In the genomic region with DNA sequence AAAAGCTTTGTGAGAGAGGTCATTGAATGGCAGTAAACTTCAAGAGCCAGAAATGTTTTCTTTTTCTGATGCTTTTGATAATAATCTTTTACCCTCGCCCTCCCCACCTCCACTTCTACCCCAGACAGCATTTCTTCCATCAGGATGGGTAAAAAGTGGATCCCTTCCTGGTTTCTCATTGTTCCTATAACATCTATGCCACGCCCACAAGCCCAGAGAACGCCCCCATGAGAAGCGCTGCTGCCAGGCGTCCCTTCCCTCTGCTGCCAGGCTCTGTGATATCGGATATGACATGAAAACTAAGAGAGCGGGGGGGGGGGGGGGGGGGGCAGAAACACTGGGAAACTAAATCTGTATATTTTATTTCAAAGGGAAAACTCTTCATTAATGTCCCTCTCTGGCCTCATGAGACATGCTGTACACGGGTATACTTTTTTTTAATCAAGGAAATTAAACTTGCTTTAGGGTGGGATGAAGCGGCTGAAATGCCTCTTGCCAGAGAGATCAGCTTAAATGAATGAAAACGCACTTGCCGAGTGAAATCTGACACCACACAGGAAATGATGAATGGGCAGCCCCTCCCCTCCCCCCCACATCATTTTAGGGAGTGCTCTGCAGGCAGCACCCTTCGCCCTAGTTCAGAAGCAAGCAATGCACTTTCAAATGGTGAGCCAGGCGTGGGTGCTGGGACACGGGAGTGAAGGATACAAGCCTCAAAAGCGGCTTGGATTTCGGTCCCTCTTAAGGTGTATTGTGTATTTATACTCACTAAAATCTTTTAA, we compare ENCODE assay signal across 8 mouse cellular contexts. TPM values are rescaled to one million over a fixed set of nuclear protein-coding genes. Genes with fewer than 3 reads are reported as not detected.
DNase-seq lines count a peak whose midpoint lies in the region; ATAC-seq lines count a peak whose summit lies in the region.

No protein-coding gene starts in this region.

- no peaks in the 10 kb centered on the region for H3K9me3 ChIP-seq in forebrain, embryonic 13.5 days (replicated peaks)
- H3K9me3 ChIP-seq in midbrain, embryonic 12.5 days: no peaks in the 10 kb centered on the region

- no peaks in the 10 kb centered on the region for H3K36me3 ChIP-seq in forebrain, embryonic 13.5 days (ENCODE audit: poor library complexity, severe bottlenecking)
- H3K36me3 ChIP-seq in midbrain, embryonic 12.5 days: no peaks in the 10 kb centered on the region

- H3K27me3 ChIP-seq in forebrain, embryonic 13.5 days: no peaks in the 10 kb centered on the region
- peaks cover 3% of the 10 kb centered on the region; the same call in 1 of the 2 replicates for H3K27me3 ChIP-seq in midbrain, embryonic 12.5 days

- no peak overlapping the region for H3K27ac ChIP-seq in forebrain, embryonic 13.5 days
- H3K27ac ChIP-seq in midbrain, embryonic 12.5 days (replicated peaks): no peak overlapping the region

- H3K9ac ChIP-seq in forebrain, embryonic 13.5 days: no peak overlapping the region
- 0 out of 2 replicates have a peak overlapping the region, but pooled peaks have one; percentile 12 for H3K9ac ChIP-seq in midbrain, embryonic 12.5 days (replicated peaks)

- H3K4me3 ChIP-seq in forebrain, embryonic 13.5 days: peak overlapping the region; percentile 24
- H3K4me3 ChIP-seq in midbrain, embryonic 12.5 days: peak overlapping the region; percentile 33

- WGBS in forebrain, embryonic 13.5 days: 5% methylated on average over 16 of the region's 16 CpGs
- WGBS in midbrain, embryonic 12.5 days: 5% methylated on average over 15 of the region's 16 CpGs

- peak overlapping the region; percentile 59 for H3K4me2 ChIP-seq in forebrain, embryonic 13.5 days
- peak overlapping the region; percentile 55 for H3K4me2 ChIP-seq in midbrain, embryonic 12.5 days (replicated peaks)

- H3K4me1 ChIP-seq in forebrain, embryonic 13.5 days: peaks cover 17% of the 10 kb centered on the region
- H3K4me1 ChIP-seq in midbrain, embryonic 12.5 days: peaks cover 21% of the 10 kb centered on the region

- peak; percentile 36 for DNase-seq in adrenal gland, adult 2 months
- DNase-seq in adrenal gland, adult 8-10 months: no peak
- peak; percentile 77 for DNase-seq in MEL-GATA-1-ER (ENCODE audit: extremely low read depth, low read depth)
- DNase-seq in kidney, postnatal 14 days: peak; percentile 30
- no peak for DNase-seq in frontal cortex, postnatal 36 days (ENCODE audit: low spot score in 2 of 2)
- DNase-seq in thymus, postnatal 10 days (ENCODE audit: low spot score in 2 of 2): no peak

- ATAC-seq in forebrain, embryonic 13.5 days: peak; percentile 88
- peak; percentile 81 for ATAC-seq in midbrain, embryonic 12.5 days (ENCODE audit: low FRiP score, low read depth)

RNA-seq across cellular contexts. Expression of gene Aldh1a3, which starts 22.8 kb away (rescaled TPM):
- total RNA-seq in adrenal gland, adult 2 months (2021): 10 to 100 TPM in 1 of 2 experiments, 1 to 10 TPM in 1; 6.2 to 14.6 TPM
- 3.2 and 4.5 TPM in 2 replicates for polyA plus RNA-seq in adrenal gland, adult 2 months (2012; rRNA removed)
- total RNA-seq in adrenal gland, adult 8-10 months (2022): 10 to 100 TPM; 17.9 to 26.2 (median 22.4) TPM
- 3.4 and 4.6 TPM in 2 replicates for polyA plus RNA-seq in forebrain, embryonic 13.5 days (2015; fragmentation: Nextera tagmentation; extraction: Ambion mirVana)
- polyA plus RNA-seq in midbrain, embryonic 12.5 days (2016; fragmentation: Nextera tagmentation; extraction: Ambion mirVana): 0.60 and 1.4 TPM in 2 replicates

Comparison
In these comparisons a context has a peak if more than half of its experiments do, and no peak if none do; other contexts are left out.
1. DNase-seq: peak in adrenal gland, adult 2 months (single experiment), MEL-GATA-1-ER (single experiment) and kidney, postnatal 14 days (single experiment); none in adrenal gland, adult 8-10 months (single experiment), frontal cortex, postnatal 36 days (0 of 2) and thymus, postnatal 10 days (0 of 2).